Mouse (Mus musculus): ENCODE results near the gene Tns1. TPM values are rescaled to one million over a fixed set of nuclear protein-coding genes. Genes with fewer than 3 reads are reported as not detected.
"Not testable (repeated sequence)": the region's sequence is repeated elsewhere in the genome, so short reads cannot be mapped to it uniquely, and the experiment has no call there.

Tns1 gene
- total and polyA plus RNA-seq, 2 experiments from 2014 or later = 11.7 to 28.0 TPM

DNA sequence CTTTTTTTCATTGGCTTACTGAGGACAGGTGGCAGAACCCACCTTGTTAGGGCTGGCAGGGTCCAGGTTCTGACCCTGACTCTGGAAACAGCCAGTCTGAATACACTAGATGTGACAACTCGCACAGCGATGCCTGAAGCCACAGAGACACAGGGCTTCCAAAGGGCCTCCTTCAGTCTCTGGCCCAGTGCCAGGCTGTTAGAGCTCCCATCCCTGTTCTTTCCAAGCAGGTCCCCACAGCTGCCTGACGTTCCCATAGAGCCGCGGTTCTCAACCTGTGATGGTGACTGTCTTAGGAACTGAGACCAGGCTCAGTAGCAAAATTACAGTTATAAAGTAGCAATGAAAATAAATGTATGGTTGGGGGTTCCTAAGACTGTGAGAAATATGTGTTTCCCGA, 217.9 kb downstream of the Tns1 start:
- Histone ChIP-seq H3K27me3 (ENCODE audit: insufficient read depth, low read length) (no peaks in the 10 kb centered on the region), H3K9ac (replicated peaks; ENCODE audit: low read length) (no peak overlapping the region), H3K4me3 (ENCODE audit: low read length) (no peak overlapping the region), H3K36me3 (ENCODE audit: insufficient read depth, low read length) (no peaks in the 10 kb centered on the region), H3K27ac (no peak overlapping the region), H3K4me1 (ENCODE audit: insufficient read depth, low read length) (no peaks in the 10 kb centered on the region), H3K9me3 (ENCODE audit: low read length) (no peaks in the 10 kb centered on the region), H3K4me2 (ENCODE audit: low read depth, low read length) (no peak overlapping the region)
- no peak for ATAC-seq
- TF ChIP-seq CTCF (IDR thresholded peaks at IDR 0.05; ENCODE audit: low read depth) = no peak
- whole genome bisulfite sequencing = 33% methylated on average over 6 of the region's 6 CpGs
- peak; percentile 69 for DNase-seq (ENCODE audit: low spot score)

DNA sequence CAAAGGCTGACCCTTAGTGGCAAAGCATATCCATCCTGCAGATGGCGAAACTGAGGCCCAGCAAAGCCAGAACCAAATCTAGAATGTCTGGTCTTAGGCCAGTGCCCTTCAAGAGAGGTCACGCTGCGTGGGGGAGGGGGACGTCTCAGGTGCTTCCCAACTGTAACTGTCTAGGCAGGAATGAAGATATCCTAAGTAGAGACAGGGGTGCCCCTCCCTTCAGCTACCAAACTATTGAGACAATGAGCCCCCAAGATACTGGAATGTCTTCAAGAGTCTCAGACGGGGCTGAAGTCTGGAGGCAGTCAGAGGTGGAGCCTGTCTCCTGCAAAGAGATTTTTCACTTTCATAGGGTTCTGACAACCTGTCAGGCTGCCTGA, 218.4 kb downstream of the Tns1 start:
- no peak for ATAC-seq
- no peaks in the 10 kb centered on the region for H3K36me3 ChIP-seq (ENCODE audit: insufficient read depth, low read length)
- WGBS = 63% methylated on average over 5 of the region's 5 CpGs
- no peak for DNase-seq (ENCODE audit: low spot score)
- H3K4me2 ChIP-seq (ENCODE audit: low read depth, low read length) = no peak overlapping the region
- H3K27ac ChIP-seq = no peak overlapping the region
- no peak overlapping the region for H3K9ac ChIP-seq (replicated peaks; ENCODE audit: low read length)
- H3K4me3 ChIP-seq (ENCODE audit: low read length) = no peak overlapping the region
- no peaks in the 10 kb centered on the region for H3K27me3 ChIP-seq (ENCODE audit: insufficient read depth, low read length)
- H3K4me1 ChIP-seq (ENCODE audit: insufficient read depth, low read length) = no peaks in the 10 kb centered on the region
- TF ChIP-seq CTCF (IDR thresholded peaks at IDR 0.05; ENCODE audit: low read depth) = no peak; the same call in 1 of the 2 replicates
- H3K9me3 ChIP-seq (ENCODE audit: low read length) = no peaks in the 10 kb centered on the region

DNA sequence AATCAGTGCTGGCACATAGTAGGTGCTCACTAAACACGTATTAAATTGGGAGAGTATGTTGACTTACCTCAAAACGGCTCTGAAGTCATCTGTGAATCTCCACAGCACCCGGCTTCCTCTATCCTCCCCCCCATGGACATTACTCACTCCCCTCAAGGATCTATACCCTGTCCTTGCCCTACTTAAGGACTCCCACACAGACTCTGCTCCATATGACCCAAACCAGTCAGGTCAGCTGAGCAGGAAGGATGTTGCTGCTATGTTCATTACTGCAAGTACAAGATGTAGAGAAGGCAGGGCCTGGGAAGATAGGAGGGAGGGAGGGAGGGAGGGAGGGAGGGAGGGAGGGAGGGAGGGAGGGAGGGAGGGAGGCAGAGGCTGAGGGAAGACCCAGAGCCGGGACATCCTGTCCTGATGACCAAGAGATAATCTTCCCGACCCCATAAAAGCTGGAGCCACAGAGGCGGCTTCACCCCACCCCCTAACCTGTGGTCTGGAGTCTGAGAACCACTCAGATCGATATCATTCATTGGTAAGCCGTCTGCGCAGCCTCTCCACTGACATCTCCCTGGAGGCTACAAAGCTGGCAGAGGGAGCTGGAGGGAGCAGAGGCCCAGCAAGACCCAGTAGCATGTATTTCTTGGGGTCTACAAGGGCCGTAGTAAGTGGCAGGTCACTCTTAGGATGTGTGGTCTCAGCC, 219.0 kb downstream of the Tns1 start:
- no peaks in the 10 kb centered on the region for H3K9me3 ChIP-seq (ENCODE audit: low read length)
- H3K9ac ChIP-seq (replicated peaks; ENCODE audit: low read length) = no peak overlapping the region
- H3K4me1 ChIP-seq (ENCODE audit: insufficient read depth, low read length) = no peaks in the 10 kb centered on the region
- no peak for DNase-seq (ENCODE audit: low spot score)
- 62% methylated on average over 10 of the region's 10 CpGs for WGBS
- no peak overlapping the region for H3K27ac ChIP-seq
- H3K4me3 ChIP-seq (ENCODE audit: low read length) = no peak overlapping the region
- ATAC-seq = no peak
- no peak for TF ChIP-seq CTCF (IDR thresholded peaks at IDR 0.05; ENCODE audit: low read depth)
- no peak overlapping the region for H3K4me2 ChIP-seq (ENCODE audit: low read depth, low read length)
- no peaks in the 10 kb centered on the region for H3K27me3 ChIP-seq (ENCODE audit: insufficient read depth, low read length)
- no peaks in the 10 kb centered on the region for H3K36me3 ChIP-seq (ENCODE audit: insufficient read depth, low read length)

DNA sequence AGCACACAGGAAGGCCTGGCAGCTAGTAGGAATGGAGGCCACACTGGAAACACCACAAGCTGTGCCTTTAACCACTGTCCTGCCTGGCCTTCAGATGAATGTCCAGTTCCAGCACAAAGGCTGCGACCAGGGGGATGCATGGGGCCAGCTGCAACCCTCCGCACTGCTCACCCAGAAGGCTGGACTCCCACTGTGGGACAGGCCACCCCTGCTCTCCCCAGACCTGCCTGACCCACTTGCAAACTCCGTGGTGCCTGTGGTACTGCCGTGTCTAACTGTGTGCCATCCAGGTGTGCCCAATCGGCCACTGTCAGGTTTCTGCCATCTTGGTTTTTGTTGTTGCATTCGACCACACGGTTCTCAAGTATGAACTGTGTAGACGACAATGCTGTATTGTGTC, 219.6 kb downstream of the Tns1 start:
- H3K4me2 ChIP-seq (ENCODE audit: low read depth, low read length) = no peak overlapping the region
- no peak for DNase-seq (ENCODE audit: low spot score)
- H3K36me3 ChIP-seq (ENCODE audit: insufficient read depth, low read length) = no peaks in the 10 kb centered on the region
- no peak overlapping the region for H3K9ac ChIP-seq (replicated peaks; ENCODE audit: low read length)
- no peaks in the 10 kb centered on the region for H3K9me3 ChIP-seq (ENCODE audit: low read length)
- H3K27ac ChIP-seq = no peak overlapping the region
- no peaks in the 10 kb centered on the region for H3K27me3 ChIP-seq (ENCODE audit: insufficient read depth, low read length)
- WGBS = 88% methylated on average over 8 of the region's 8 CpGs
- no peak for ATAC-seq
- no peak for TF ChIP-seq CTCF (IDR thresholded peaks at IDR 0.05; ENCODE audit: low read depth)
- no peaks in the 10 kb centered on the region for H3K4me1 ChIP-seq (ENCODE audit: insufficient read depth, low read length)
- no peak overlapping the region for H3K4me3 ChIP-seq (ENCODE audit: low read length)

DNA sequence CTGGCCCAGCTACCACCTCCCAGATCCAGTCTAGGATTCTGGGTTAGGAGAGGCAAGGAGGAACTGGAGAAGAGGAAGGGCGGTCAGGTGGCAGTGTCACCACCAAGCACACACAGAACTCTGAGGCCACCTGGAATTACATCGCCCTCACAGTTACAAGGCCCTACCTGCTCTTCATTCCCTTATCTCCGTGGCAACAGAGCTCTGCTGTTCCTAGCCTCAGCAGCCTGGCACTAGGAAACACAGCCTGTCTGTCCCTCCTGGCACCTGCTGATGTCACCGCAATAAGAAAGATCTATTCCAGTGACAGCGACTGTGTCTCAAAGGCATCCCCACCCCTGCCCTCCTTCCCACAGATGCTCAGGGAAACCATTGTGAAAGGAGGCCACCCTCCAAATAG, 221.2 kb downstream of the Tns1 start:
- no peaks in the 10 kb centered on the region for H3K4me1 ChIP-seq (ENCODE audit: insufficient read depth, low read length)
- peak overlapping the region; percentile 32; the same call in 1 of the 2 replicates for H3K27ac ChIP-seq
- H3K9ac ChIP-seq (replicated peaks; ENCODE audit: low read length) = no peak overlapping the region
- no peaks in the 10 kb centered on the region for H3K36me3 ChIP-seq (ENCODE audit: insufficient read depth, low read length)
- no peak overlapping the region for H3K4me2 ChIP-seq (ENCODE audit: low read depth, low read length)
- H3K4me3 ChIP-seq (ENCODE audit: low read length) = no peak overlapping the region
- DNase-seq (ENCODE audit: low spot score) (peak; percentile 15), ATAC-seq (peak; percentile 42; the same call in 1 of the 2 replicates)
- H3K9me3 ChIP-seq (ENCODE audit: low read length) = no peaks in the 10 kb centered on the region
- H3K27me3 ChIP-seq (ENCODE audit: insufficient read depth, low read length) = no peaks in the 10 kb centered on the region
- no peak for TF ChIP-seq CTCF (IDR thresholded peaks at IDR 0.05; ENCODE audit: low read depth)
- WGBS = 70% methylated on average over 5 of the region's 5 CpGs

DNA sequence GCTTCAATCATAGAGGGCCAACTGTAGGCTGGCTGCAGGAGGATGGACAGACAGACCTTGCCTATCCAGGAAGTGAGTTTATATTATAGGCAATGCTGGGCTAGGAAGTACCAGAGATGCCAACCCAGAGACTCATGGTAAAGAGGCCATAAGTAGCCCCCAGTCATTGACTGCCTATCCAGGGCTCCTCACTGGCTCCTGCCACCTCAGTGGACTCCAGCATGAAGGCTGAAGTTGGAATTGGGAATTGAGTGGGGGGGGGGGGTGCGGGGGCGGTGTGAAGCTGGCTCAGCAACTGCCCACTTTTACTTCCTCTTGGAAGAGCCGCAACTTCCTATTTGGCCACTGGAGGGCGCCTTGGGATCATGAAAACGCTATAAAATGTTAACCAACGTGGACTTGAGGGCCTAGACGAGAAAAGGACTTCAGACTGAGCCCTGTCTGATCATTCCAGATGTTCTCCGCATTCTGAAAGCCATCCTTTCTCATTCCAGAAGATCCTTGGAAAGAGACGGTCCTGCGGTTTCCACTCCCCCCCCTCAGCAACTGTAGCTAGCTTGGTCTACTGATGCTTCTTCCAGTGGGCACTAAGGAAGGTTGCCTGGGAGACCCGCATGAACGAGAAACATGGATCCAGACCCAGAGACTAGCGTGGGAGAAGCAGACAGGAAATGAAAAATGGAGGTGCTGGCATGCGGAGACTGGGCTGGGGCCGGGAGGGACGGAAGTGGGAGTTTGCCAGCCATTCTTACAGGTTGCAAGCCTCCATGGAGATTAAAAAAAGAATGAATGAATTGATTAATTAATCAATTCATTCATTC, 221.9 kb downstream of the Tns1 start:
- peak; percentile 84 for TF ChIP-seq CTCF (IDR thresholded peaks at IDR 0.05; ENCODE audit: low read depth)
- Histone ChIP-seq H3K4me2 (ENCODE audit: low read depth, low read length) (no peak overlapping the region), H3K4me3 (ENCODE audit: low read length) (no peak overlapping the region), H3K4me1 (ENCODE audit: insufficient read depth, low read length) (no peaks in the 10 kb centered on the region), H3K9ac (replicated peaks; ENCODE audit: low read length) (no peak overlapping the region), H3K9me3 (ENCODE audit: low read length) (no peaks in the 10 kb centered on the region), H3K36me3 (ENCODE audit: insufficient read depth, low read length) (no peaks in the 10 kb centered on the region), H3K27ac (peak overlapping the region; percentile 32; the same call in 1 of the 2 replicates), H3K27me3 (ENCODE audit: insufficient read depth, low read length) (no peaks in the 10 kb centered on the region)
- 10% methylated on average over 14 of the region's 16 CpGs for WGBS
- ATAC-seq (peak; percentile 72), DNase-seq (ENCODE audit: low spot score) (peak; percentile 88)

DNA sequence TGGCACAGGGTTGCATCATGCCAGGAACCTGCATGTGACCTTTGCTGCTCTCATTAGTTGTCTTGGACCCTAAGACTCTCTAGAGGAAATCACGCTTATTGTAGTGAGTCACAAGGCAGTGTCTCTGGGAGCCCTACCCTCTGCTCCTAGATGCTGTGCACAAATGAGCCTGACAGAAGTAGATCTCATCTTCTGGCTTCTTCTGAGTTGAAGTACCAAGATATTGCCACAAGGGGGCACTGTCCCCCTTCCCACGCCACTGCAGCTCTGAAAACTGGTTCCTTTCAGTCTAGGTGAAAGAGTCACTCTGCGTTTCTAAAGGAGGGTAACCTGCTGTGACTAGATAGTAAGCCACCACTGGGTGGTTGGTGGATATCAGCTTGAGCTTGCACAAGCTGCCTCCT, 222.8 kb downstream of the Tns1 start:
- Histone ChIP-seq H3K4me2 (ENCODE audit: low read depth, low read length) (no peak overlapping the region), H3K9ac (replicated peaks; ENCODE audit: low read length) (no peak overlapping the region), H3K27ac (no peak overlapping the region), H3K4me1 (ENCODE audit: insufficient read depth, low read length) (no peaks in the 10 kb centered on the region), H3K27me3 (ENCODE audit: insufficient read depth, low read length) (no peaks in the 10 kb centered on the region), H3K4me3 (ENCODE audit: low read length) (no peak overlapping the region), H3K36me3 (ENCODE audit: insufficient read depth, low read length) (no peaks in the 10 kb centered on the region), H3K9me3 (ENCODE audit: low read length) (no peaks in the 10 kb centered on the region)
- ATAC-seq (peak; percentile 46), DNase-seq (ENCODE audit: low spot score) (peak; percentile 81)
- 4% methylated on average over 3 of the region's 3 CpGs for WGBS
- peak; percentile 99 for TF ChIP-seq CTCF (IDR thresholded peaks at IDR 0.05; ENCODE audit: low read depth)

DNA sequence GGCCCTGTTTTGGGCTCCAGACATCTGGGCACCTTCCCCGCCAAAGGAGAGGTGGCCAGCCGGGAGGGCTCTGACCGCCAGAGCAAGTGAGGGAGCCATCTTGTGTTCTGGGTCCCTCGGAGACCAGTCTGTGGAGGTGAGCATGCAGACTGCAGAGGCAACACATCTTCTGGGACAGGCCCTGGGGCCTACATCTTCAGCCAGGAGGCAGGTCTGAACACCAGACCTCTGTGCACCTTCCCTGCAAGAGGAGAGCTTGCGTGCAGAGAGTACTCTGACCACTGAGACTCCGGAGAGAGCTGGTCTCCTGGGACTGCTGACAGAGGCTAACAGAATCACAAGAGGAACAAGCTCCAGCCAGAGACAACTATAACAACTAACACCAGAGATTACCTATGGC, 228.8 kb downstream of the Tns1 start:
- WGBS = 96% methylated on average over 6 of the region's 6 CpGs
- DNase-seq (ENCODE audit: low spot score); H3K4me1 ChIP-seq (ENCODE audit: insufficient read depth, low read length); H3K27me3 ChIP-seq (ENCODE audit: insufficient read depth, low read length); H3K27ac ChIP-seq; H3K9ac ChIP-seq (replicated peaks; ENCODE audit: low read length); H3K36me3 ChIP-seq (ENCODE audit: insufficient read depth, low read length); H3K4me2 ChIP-seq (ENCODE audit: low read depth, low read length); H3K4me3 ChIP-seq (ENCODE audit: low read length); ATAC-seq; H3K9me3 ChIP-seq (ENCODE audit: low read length): not testable (repeated sequence)
